Mouse (Mus musculus): ENCODE measurements around the gene Olfr427. TPM values are rescaled to one million over a fixed set of nuclear protein-coding genes. Genes with fewer than 3 reads are reported as not detected.

Gene Olfr427
- polyA plus RNA-seq, 1 experiment from 2014 or later: not detected

Other genes with a start within 250 kb of the Olfr427 start
- gene Ifi211, start 183.8 kb upstream of the Olfr427 start, polyA plus RNA-seq (2014; fragmentation: Nextera tagmentation; extraction: Ambion mirVana): 2.8 TPM in 1 of 2 replicates, not detected in the other
- gene Mndal, start 154.4 kb upstream of the Olfr427 start, polyA plus RNA-seq (2014; fragmentation: Nextera tagmentation; extraction: Ambion mirVana): 0.50 and 1.5 TPM in 2 replicates
- gene Ifi203, start 154.2 kb upstream of the Olfr427 start, polyA plus RNA-seq (2014; fragmentation: Nextera tagmentation; extraction: Ambion mirVana): 2.3 TPM in 1 of 2 replicates, not detected in the other
- not detected in 2 replicates for gene Ifi202b, start 114.1 kb upstream of the Olfr427 start, polyA plus RNA-seq (2014; fragmentation: Nextera tagmentation; extraction: Ambion mirVana)
- 1.3 TPM in 1 of 2 replicates, not detected in the other for gene Ifi205, start 65.1 kb upstream of the Olfr427 start, polyA plus RNA-seq (2014; fragmentation: Nextera tagmentation; extraction: Ambion mirVana)
- not detected in 2 replicates for gene Olfr433, start 56.2 kb upstream of the Olfr427 start, polyA plus RNA-seq (2014; fragmentation: Nextera tagmentation; extraction: Ambion mirVana)
- gene Olfr432, start 47.7 kb upstream of the Olfr427 start, polyA plus RNA-seq (2014; fragmentation: Nextera tagmentation; extraction: Ambion mirVana): not detected in 2 replicates
- not detected in 2 replicates for gene Olfr430, start 30.3 kb upstream of the Olfr427 start, polyA plus RNA-seq (2014; fragmentation: Nextera tagmentation; extraction: Ambion mirVana)
- not detected in 2 replicates for gene Olfr429, start 12.6 kb upstream of the Olfr427 start, polyA plus RNA-seq (2014; fragmentation: Nextera tagmentation; extraction: Ambion mirVana)
- not detected in 2 replicates for gene Olfr231, start 24.3 kb downstream of the Olfr427 start, polyA plus RNA-seq (2014; fragmentation: Nextera tagmentation; extraction: Ambion mirVana)
- not detected in 2 replicates for gene Olfr424, start 34.6 kb downstream of the Olfr427 start, polyA plus RNA-seq (2014; fragmentation: Nextera tagmentation; extraction: Ambion mirVana)
- gene Olfr420, start 58.7 kb downstream of the Olfr427 start, polyA plus RNA-seq (2014; fragmentation: Nextera tagmentation; extraction: Ambion mirVana): not detected in 2 replicates
- gene Spta1, start 75.9 kb downstream of the Olfr427 start, polyA plus RNA-seq (2014; fragmentation: Nextera tagmentation; extraction: Ambion mirVana): 0.04 and 0.16 TPM in 2 replicates
- not detected in 2 replicates for gene Olfr419, start 155.2 kb downstream of the Olfr427 start, polyA plus RNA-seq (2014; fragmentation: Nextera tagmentation; extraction: Ambion mirVana)
- not detected in 2 replicates for gene Mptx1, start 233.6 kb downstream of the Olfr427 start, polyA plus RNA-seq (2014; fragmentation: Nextera tagmentation; extraction: Ambion mirVana)